Mouse (Mus musculus): ENCODE results near the gene Aox2.

- TF ChIP-seq CTCF (IDR thresholded peaks at IDR 0.05; ENCODE audit: extremely low read depth, insufficient read depth, insufficient read length, insufficient replicate concordance) (no peak), POLR2A (IDR thresholded peaks at IDR 0.05; ENCODE audit: low read depth, low read length) (no peak)
Observed at GRCm38 (mm10) chr1:58307181-58307580, 29.1 kb downstream of the Aox2 start.
